Mouse (Mus musculus) urinary bladder, postnatal 0 days (tissue): ENCODE measurements around the gene Gpr88. TPM values are rescaled to one million over a fixed set of nuclear protein-coding genes. Genes with fewer than 3 reads are reported as not detected.

Source experiments
- polyA plus RNA-seq: library from polyadenylated mRNA; unstranded; fragments of >200 nt; fragmentation: Nextera tagmentation; extraction: Ambion mirVana; gene quantifications from 2 replicates; pipeline ENCODE4 v1.2.1, GENCODE M21; 2015

The Gpr88 gene
- polyA plus RNA-seq: 0.41 and 0.47 TPM in 2 replicates

DNA sequence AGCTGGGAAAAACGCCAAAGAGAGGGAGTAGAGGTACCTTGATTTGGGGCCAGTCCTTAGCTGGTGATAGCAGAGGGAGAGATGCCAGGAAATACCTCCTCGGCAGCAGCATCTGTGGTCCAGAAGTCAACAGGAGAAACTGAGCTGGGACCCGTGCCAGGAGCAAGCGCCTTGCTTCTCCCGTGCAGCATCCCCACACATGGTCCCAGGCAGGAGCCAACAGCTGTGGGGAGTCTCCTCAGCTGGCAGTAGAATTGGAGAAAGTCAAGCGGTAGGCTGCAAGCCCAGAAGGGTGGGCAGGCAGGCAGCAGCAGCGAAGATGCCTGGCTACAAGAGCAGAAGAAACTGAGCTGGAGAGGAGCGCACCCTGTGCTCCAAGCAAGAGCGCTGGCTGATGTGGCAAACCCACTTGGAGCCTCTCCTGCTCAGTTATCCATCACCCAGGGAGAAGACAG lies at the start of gene Gpr88:
TSS of gene Gpr88 (minus strand) at position 427 of the 455 bp plus-strand sequence.

Other genes starting within 250 kb of the Gpr88 start
- 31.3 and 33.2 TPM in 2 replicates for gene Slc30a7, start 246.1 kb downstream of the Gpr88 start, polyA plus RNA-seq
- 16.5 and 17.0 TPM in 2 replicates for gene Extl2, start 246.0 kb downstream of the Gpr88 start, polyA plus RNA-seq
- 42.7 and 48.3 TPM in 2 replicates for gene Vcam1, start 123.8 kb downstream of the Gpr88 start, polyA plus RNA-seq
- 2.6 and 2.8 TPM in 2 replicates for gene Cdc14a, start 170.5 kb upstream of the Gpr88 start, polyA plus RNA-seq